Mouse (Mus musculus): ENCODE results near the gene Galk2.

GRCm38 (mm10) chr2:125975206-125975605, 116.3 kb downstream of the Galk2 start:
- no peak for TF ChIP-seq CTCF (conservative IDR thresholded peaks at IDR 0.05; ENCODE audit: insufficient read depth, insufficient read length, low read depth, low read length)
- no peak for TF ChIP-seq POLR2A (IDR thresholded peaks at IDR 0.05; ENCODE audit: low read depth, low read length)

Data from kidney, adult 2 months (tissue).